Mouse (Mus musculus) thymus, postnatal 4 days (tissue): ENCODE data around the gene Slc12a8.

ENCODE experiments used
- DNase-seq: peaks from one replicate; pipeline ENCODE4 v3.0.0; 2021

The Slc12a8 gene

GRCm38 (mm10) chr16:33545530-33545929, 28.4 kb downstream of the Slc12a8 start:
- no peak for DNase-seq

- no peak for DNase-seq
Observed at GRCm38 (mm10) chr16:33553689-33554342, 36.7 kb downstream of the Slc12a8 start.

GRCm38 (mm10) chr16:33558121-33558520, 41.0 kb downstream of the Slc12a8 start:
- no peak for DNase-seq

GRCm38 (mm10) chr16:33560281-33560680, 43.2 kb downstream of the Slc12a8 start:
- DNase-seq: peak; percentile 80

- DNase-seq: no peak
Observed at GRCm38 (mm10) chr16:33561308-33562009, 44.3 kb downstream of the Slc12a8 start.

GRCm38 (mm10) chr16:33562874-33563537, 45.9 kb downstream of the Slc12a8 start:
- no peak for DNase-seq

GRCm38 (mm10) chr16:33563538-33564013, 46.4 kb downstream of the Slc12a8 start:
- no peak for DNase-seq

- DNase-seq: no peak
Observed at GRCm38 (mm10) chr16:33566467-33566866, 49.3 kb downstream of the Slc12a8 start.

- DNase-seq: no peak
Observed at GRCm38 (mm10) chr16:33567736-33568135, 50.6 kb downstream of the Slc12a8 start.

GRCm38 (mm10) chr16:33568269-33569016, 51.3 kb downstream of the Slc12a8 start:
- DNase-seq: no peak

- DNase-seq: no peak
Observed at GRCm38 (mm10) chr16:33572646-33573045, 55.5 kb downstream of the Slc12a8 start.

GRCm38 (mm10) chr16:33573703-33574102, 56.6 kb downstream of the Slc12a8 start:
- no peak for DNase-seq

GRCm38 (mm10) chr16:33575728-33576127, 58.6 kb downstream of the Slc12a8 start:
- DNase-seq: no peak

GRCm38 (mm10) chr16:33576271-33577189, 59.4 kb downstream of the Slc12a8 start:
- no peak for DNase-seq

- no peak for DNase-seq
Observed at GRCm38 (mm10) chr16:33578462-33578861, 61.3 kb downstream of the Slc12a8 start.

GRCm38 (mm10) chr16:33580331-33580730, 63.2 kb downstream of the Slc12a8 start:
- no peak for DNase-seq

- no peak for DNase-seq
Observed at GRCm38 (mm10) chr16:33580736-33581241, 63.7 kb downstream of the Slc12a8 start.

GRCm38 (mm10) chr16:33581661-33582099, 64.6 kb downstream of the Slc12a8 start:
- DNase-seq: no peak

GRCm38 (mm10) chr16:33582495-33582894, 65.4 kb downstream of the Slc12a8 start:
- DNase-seq: no peak

GRCm38 (mm10) chr16:33583333-33583732, 66.2 kb downstream of the Slc12a8 start:
- DNase-seq: no peak

- DNase-seq: peak; percentile 58
Observed at GRCm38 (mm10) chr16:33583881-33584454, 66.8 kb downstream of the Slc12a8 start.
